Mouse (Mus musculus): ENCODE data around the gene Nt5c3.

GRCm38 (mm10) chr6:56902606-56903520 is 20.9 kb downstream of the Nt5c3 start:
- TF ChIP-seq POLR2A (IDR thresholded peaks at IDR 0.05; ENCODE audit: insufficient read length, low read depth) (no peak), E2F4 (IDR thresholded peaks at IDR 0.05; ENCODE audit: insufficient read depth) (no peak), MYOD1 (IDR thresholded peaks at IDR 0.05; ENCODE audit: control insufficient read depth in 1 of 3, insufficient read length in 2 of 3, low read depth in 2 of 3) (no peak), MAX (IDR thresholded peaks at IDR 0.05; ENCODE audit: low read depth) (no peak), SRF (IDR thresholded peaks at IDR 0.05; ENCODE audit: control insufficient read depth, insufficient read length, low read depth) (no peak), USF1 (IDR thresholded peaks at IDR 0.05; ENCODE audit: low read depth) (no peak)
